Mouse (Mus musculus): ENCODE measurements around the gene Wrnip1. TPM values are rescaled to one million over a fixed set of nuclear protein-coding genes. Genes with fewer than 3 reads are reported as not detected.
A peak's percentile ranks its signal among the peaks of the same experiment; 100 is the strongest.
"Not testable (repeated sequence)": the region's sequence is repeated elsewhere in the genome, so short reads cannot be mapped to it uniquely, and the experiment has no call there.

The Wrnip1 gene
- polyA plus RNA-seq, 1 experiment from 2014 or later: 19.5 TPM

DNA sequence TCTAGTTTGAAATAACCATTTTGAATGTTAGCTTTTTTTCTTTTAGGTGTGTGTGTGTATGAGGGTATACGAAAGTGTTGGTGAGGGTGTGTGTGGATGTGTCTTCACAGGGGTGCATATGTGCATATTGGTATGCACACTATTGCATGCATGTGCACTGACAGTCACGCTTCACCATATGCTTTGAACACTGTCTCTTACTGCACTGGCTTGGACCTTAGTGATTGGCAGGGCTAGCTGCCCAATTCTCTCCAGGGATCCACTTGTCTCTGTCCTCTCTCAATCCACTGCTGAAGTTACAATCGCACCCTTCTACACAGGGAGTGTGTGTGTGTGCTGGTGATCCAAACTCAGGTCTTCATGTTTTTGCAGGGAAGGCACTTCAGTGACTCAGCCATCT is 39.5 kb downstream of the Wrnip1 start:
- H3K4me3 ChIP-seq: no peak overlapping the region
- 88% methylated on average over 3 of the region's 3 CpGs for WGBS
- no peaks in the 10 kb centered on the region for H3K36me3 ChIP-seq
- DNase-seq (ENCODE audit: low spot score): no peak
- H3K4me1 ChIP-seq: peaks cover 5% of the 10 kb centered on the region; the same call in 1 of the 2 replicates
- H3K27ac ChIP-seq (replicated peaks): no peak overlapping the region
- H3K27me3 ChIP-seq (ENCODE audit: low read depth, poor library complexity, severe bottlenecking): no peaks in the 10 kb centered on the region
- no peaks in the 10 kb centered on the region for H3K9me3 ChIP-seq (replicated peaks)

DNA sequence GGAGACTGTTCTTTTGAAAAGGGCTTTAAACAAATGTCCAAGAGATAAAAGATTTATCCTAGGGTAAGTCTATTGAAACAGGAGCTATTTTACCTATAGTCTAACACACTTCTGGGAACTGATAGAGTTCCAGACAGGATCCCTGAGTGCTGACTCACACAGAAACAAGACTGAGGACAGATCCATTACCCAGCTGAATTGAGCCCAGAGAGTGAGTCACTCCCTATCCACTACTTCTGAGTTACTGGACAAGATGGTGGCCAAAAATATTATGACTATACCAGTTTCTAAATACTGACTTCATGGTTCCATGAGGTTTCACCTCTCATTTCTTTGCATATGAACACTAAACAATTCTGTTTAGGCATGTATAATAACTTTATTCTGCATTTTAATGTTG is 44.4 kb downstream of the Wrnip1 start:
- no peaks in the 10 kb centered on the region for H3K9me3 ChIP-seq (replicated peaks)

DNA sequence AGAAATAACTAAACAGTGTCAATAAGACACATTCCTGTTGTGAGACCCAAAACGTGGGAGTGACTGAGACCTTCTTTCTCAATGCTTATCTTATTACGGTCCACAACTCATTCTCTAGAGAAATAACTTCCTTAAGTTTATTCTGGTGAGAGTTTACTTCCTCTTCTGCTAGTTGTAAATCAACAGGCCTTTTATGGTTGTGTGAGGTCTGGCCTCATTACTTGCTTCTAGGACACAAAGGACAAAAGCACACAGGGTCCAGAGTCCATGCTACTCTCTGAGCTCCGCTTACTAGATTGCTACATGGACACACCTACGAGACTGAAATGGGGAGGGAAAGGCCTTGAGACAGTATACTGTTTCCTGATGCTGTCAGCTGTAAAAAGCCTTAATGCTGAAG is 47.3 kb downstream of the Wrnip1 start:
- WGBS: 81% methylated on average over 4 of the region's 4 CpGs
- no peaks in the 10 kb centered on the region for H3K36me3 ChIP-seq
- H3K27ac ChIP-seq (replicated peaks): no peak overlapping the region
- peaks cover 29% of the 10 kb centered on the region for H3K27me3 ChIP-seq (ENCODE audit: low read depth, poor library complexity, severe bottlenecking)
- H3K4me3 ChIP-seq: no peak overlapping the region
- DNase-seq (ENCODE audit: low spot score): no peak
- peaks cover 17% of the 10 kb centered on the region for H3K4me1 ChIP-seq
- H3K9me3 ChIP-seq (replicated peaks): no peaks in the 10 kb centered on the region

More for the DNA sequence above, 44.4 kb downstream of the Wrnip1 start:
- Histone ChIP-seq H3K4me1 (peaks cover 9% of the 10 kb centered on the region; the same call in 1 of the 2 replicates), H3K36me3 (no peaks in the 10 kb centered on the region), H3K27me3 (ENCODE audit: low read depth, poor library complexity, severe bottlenecking) (peaks cover 29% of the 10 kb centered on the region), H3K4me3 (no peak overlapping the region), H3K27ac (replicated peaks) (no peak overlapping the region)
- DNase-seq (ENCODE audit: low spot score): no peak

DNA sequence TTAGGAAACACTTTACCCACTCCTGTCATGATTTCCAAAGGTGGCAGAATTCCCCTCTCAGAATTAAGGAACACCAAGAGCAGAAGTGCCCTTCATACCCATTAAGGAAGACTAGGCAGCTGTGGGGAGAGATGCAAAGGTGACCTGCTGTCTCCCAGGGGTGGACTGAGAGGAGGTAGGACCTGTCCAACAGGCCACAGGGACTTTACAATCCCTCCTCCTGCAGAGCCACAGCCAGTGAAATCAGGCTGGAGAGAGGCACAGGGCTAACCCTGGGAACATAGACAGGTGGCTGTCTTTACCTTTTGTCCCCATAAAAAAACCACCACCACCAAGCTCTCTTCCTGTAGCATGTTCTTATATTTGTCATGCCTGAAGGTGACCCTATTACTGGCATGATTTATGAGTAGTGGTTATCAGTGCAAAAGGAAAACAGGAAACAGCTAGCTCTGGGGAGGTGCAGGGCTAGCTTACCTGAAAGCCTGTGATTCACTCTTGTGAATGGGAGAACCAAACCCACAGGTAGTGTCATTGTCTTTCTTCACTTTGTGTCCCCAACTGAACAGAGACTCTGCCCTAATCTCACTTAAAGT is 47.8 kb downstream of the Wrnip1 start:
- Histone ChIP-seq H3K27ac (replicated peaks) (no peak overlapping the region), H3K36me3 (no peaks in the 10 kb centered on the region), H3K4me3 (no peak overlapping the region), H3K27me3 (ENCODE audit: low read depth, poor library complexity, severe bottlenecking) (peaks cover 33% of the 10 kb centered on the region), H3K9me3 (replicated peaks) (no peaks in the 10 kb centered on the region), H3K4me1 (peaks cover 17% of the 10 kb centered on the region)
- no peak for DNase-seq (ENCODE audit: low spot score)

DNA sequence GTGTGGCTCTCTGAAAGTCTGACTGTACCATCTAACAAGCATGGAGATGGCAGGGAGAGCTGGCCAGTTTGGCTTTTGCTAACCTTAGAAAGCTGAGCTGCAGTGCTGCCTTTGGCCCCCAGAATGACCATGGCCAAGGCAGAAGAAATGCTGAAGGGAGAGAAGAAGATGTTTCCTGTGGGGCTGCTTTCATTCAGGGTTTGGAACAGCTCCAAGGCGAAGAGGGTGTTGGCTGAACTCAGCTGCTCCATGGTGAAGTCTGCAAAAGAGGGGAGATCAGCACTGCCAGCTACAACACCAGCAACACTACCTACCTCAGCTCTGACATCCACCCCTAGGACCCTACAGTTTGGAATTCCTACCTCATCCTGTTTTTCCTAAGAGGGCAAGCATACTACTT is 48.3 kb downstream of the Wrnip1 start:
- no peaks in the 10 kb centered on the region for H3K9me3 ChIP-seq (replicated peaks)
- peaks cover 17% of the 10 kb centered on the region for H3K4me1 ChIP-seq
- no peaks in the 10 kb centered on the region for H3K36me3 ChIP-seq
- H3K4me3 ChIP-seq: no peak overlapping the region
- no peak overlapping the region for H3K27ac ChIP-seq (replicated peaks)
- peaks cover 38% of the 10 kb centered on the region for H3K27me3 ChIP-seq (ENCODE audit: low read depth, poor library complexity, severe bottlenecking)
- DNase-seq (ENCODE audit: low spot score): no peak
- 67% methylated on average over 1 of the region's 1 CpGs for WGBS

DNA sequence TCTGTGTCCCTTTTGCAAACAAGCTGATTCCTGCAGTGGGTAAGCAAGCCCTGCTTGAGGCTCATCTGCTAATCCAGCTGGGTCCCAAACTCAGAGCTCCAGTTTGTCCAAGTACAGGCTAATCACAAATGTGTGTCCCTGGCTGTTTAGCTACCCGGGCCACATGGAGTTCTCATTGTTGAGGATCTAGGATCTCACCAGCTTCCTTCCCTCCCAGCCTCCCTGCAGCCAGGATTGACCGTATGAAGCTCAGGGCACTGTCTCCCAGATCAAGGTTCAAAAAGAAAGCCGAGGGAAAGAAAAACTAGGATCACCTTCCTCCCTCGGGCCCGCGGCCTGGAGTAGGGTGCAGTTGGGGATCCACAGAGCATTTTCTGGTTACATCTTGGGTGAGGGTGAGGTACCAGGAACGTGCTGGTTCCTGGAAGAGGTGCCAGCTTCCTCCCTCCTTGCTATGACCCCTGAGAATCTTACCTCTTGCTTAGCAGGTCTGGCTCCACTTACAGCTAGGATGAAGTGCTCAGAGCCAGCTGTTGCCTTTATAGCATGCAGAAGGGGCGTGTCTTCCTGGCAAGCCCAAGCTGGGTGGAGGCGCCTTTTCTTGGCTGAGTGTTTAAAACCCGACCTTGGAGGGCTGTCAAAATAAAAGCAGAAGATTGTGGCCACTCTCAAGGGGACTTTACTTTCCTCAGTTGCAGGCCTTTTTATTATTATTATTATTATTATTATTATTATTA is 49.0 kb downstream of the Wrnip1 start, which contains the start of gene Serpinb1a:
Gene Serpinb1a (minus strand): TSS at position 518 of the 737 bp plus-strand sequence.
- H3K36me3 ChIP-seq: no peaks in the 10 kb centered on the region
- no peak for DNase-seq (ENCODE audit: low spot score)
- H3K9me3 ChIP-seq (replicated peaks): no peaks in the 10 kb centered on the region
- H3K4me3 ChIP-seq: no peak within 1 kb of the TSS
- H3K27me3 ChIP-seq (ENCODE audit: low read depth, poor library complexity, severe bottlenecking): peaks cover 45% of the 10 kb centered on the region
- 69% methylated on average over 10 of the region's 10 CpGs for WGBS
- H3K27ac ChIP-seq (replicated peaks): no peak within 1 kb of the TSS
- H3K4me1 ChIP-seq: peaks cover 17% of the 10 kb centered on the region

DNA sequence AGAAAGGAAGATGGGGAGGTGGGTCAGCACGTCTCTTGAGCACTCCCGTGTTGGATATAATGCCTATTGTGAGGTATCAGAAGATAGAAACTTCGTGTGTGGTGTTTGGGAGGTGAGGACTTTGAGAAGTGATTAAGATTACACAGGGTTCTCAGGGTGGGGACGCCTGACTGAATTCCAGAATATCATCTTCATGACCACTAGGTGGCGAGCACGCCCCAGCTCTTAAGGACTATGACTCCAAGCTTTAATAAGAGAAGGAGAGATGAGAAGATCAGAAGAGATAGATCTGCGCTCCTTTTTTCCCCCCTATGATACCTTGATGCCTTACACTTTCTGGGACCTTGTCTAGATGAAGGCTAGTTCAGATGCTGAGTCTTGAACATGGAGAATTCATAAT is 50.1 kb downstream of the Wrnip1 start:
- Histone ChIP-seq H3K27me3 (ENCODE audit: low read depth, poor library complexity, severe bottlenecking) (peaks cover 56% of the 10 kb centered on the region), H3K4me1 (peaks cover 17% of the 10 kb centered on the region), H3K27ac (replicated peaks) (no peak overlapping the region), H3K36me3 (no peaks in the 10 kb centered on the region), H3K9me3 (replicated peaks) (no peaks in the 10 kb centered on the region), H3K4me3 (no peak overlapping the region)
- DNase-seq (ENCODE audit: low spot score): peak; percentile 34
- 10% methylated on average over 7 of the region's 7 CpGs for WGBS

DNA sequence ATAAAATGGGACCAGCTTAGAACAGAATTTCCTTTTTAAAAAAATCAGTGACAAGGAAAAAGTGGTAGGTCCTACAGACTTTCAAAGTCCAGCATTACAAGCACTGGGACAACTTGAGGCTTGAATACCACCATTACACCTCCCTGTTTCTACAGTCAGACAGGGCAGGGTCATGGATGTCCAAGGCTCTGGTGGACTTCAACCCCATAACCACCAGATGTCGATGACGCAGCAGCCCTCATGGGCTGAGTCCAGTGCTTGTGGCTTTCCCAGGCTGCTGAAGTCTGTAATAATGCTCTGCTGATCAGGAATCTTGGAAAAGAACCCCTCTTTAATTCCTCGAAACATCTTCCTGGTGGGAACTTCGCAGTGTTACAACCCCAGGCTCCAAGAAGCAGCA is 50.7 kb downstream of the Wrnip1 start:
- peaks cover 17% of the 10 kb centered on the region for H3K4me1 ChIP-seq
- no peak overlapping the region; the same call in 1 of the 2 replicates for H3K27ac ChIP-seq (replicated peaks)
- H3K9me3 ChIP-seq (replicated peaks): no peaks in the 10 kb centered on the region
- DNase-seq (ENCODE audit: low spot score): no peak
- no peak overlapping the region for H3K4me3 ChIP-seq
- H3K27me3 ChIP-seq (ENCODE audit: low read depth, poor library complexity, severe bottlenecking): peaks cover 61% of the 10 kb centered on the region
- H3K36me3 ChIP-seq: no peaks in the 10 kb centered on the region
- 85% methylated on average over 4 of the region's 4 CpGs for WGBS

DNA sequence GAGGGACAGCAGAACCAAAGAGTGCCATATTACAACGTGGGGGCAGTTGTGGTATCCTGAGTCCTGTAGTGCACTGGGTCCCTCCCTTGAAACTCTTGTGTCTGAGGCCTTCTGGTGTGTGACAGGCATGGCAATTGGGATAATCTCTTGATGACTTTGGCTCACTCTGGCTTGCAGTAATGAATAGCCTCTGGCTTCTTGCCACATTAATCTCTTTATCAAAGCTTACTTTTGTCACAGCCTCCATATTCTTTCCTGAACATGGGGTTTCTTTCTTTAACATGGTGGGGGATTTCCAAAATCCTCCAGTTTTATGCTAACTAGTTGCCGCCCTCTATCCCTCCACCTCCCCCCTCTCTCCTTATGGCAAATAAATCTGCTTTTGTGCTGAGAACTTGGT is 51.2 kb downstream of the Wrnip1 start:
- no peak overlapping the region for H3K27ac ChIP-seq (replicated peaks)

DNA sequence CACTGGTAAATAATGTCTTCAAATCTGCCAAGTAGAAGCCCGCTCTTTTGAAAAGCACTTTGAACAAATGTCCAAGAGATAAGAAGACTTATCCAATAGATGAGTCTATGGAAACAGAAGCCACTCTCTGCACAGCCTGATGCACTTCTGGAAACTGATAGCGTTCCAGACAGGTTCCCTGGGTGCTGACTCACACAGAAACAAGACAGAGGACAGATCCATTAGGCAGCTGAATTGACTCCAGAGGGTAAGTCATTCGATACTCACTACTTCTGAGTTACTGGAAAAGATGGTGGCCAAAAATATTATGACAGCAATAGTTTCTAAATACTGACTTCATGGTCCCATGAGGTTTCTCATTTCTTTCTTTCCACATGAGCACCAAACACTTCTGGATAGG is 59.0 kb downstream of the Wrnip1 start:
- H3K27ac ChIP-seq (replicated peaks): no peak overlapping the region
- 81% methylated on average over 3 of the region's 3 CpGs for WGBS
- H3K36me3 ChIP-seq: no peaks in the 10 kb centered on the region
- H3K4me3 ChIP-seq: no peak overlapping the region
- H3K9me3 ChIP-seq (replicated peaks): no peaks in the 10 kb centered on the region
- no peaks in the 10 kb centered on the region for H3K4me1 ChIP-seq
- DNase-seq (ENCODE audit: low spot score): no peak
- peaks cover 74% of the 10 kb centered on the region for H3K27me3 ChIP-seq (ENCODE audit: low read depth, poor library complexity, severe bottlenecking)

More for the DNA sequence above, 51.2 kb downstream of the Wrnip1 start:
- Histone ChIP-seq H3K4me3 (no peak overlapping the region), H3K27me3 (ENCODE audit: low read depth, poor library complexity, severe bottlenecking) (peaks cover 64% of the 10 kb centered on the region), H3K9me3 (replicated peaks) (no peaks in the 10 kb centered on the region), H3K4me1 (peaks cover 17% of the 10 kb centered on the region), H3K36me3 (no peaks in the 10 kb centered on the region)
- WGBS: 43% methylated on average over 2 of the region's 2 CpGs
- DNase-seq (ENCODE audit: low spot score): peak; percentile 42

DNA sequence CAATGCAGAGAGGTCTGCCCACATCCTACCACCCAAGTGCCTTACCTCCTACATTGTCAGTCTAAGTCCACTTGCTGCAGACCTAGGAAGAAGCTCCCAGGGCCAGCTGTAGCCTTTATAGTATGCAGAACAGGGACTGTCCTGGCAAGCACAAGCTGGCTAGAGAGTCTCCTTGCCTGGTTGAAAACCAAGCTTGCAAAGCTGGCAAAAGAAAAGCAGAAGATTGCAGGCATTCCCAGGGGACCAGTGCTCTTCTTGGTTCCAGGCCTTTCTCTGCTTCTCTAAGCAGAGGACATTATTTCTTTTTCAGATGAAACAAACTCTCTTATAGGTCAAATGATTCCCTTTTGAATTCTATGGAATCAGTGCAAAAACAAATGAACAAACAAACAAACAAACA is 61.6 kb downstream of the Wrnip1 start:
- Histone ChIP-seq H3K4me1 (peaks cover 8% of the 10 kb centered on the region), H3K9me3 (replicated peaks) (no peaks in the 10 kb centered on the region), H3K27ac (replicated peaks) (no peak overlapping the region), H3K36me3 (no peaks in the 10 kb centered on the region), H3K4me3 (no peak overlapping the region), H3K27me3 (ENCODE audit: low read depth, poor library complexity, severe bottlenecking) (peaks cover 59% of the 10 kb centered on the region)
- no peak for DNase-seq (ENCODE audit: low spot score)

DNA sequence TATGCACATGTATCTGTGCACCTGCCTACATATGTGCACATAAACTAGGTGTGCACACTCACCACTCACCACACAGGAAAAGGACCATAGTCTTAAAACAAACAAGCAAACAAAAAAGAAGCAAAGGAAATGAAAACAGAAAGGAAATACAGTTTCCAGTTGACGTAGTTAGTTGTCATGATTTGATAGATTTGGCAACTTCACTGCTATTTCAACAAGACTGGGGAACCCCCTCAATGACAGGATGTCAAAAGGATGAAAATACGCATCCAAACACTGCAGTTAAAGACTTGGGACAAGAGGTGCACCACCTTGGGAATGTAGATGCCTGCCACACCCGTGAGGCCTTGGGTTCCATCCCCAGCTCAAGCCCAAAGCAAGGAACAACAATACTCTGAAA is 62.7 kb downstream of the Wrnip1 start:
- not testable (repeated sequence) for H3K4me3 ChIP-seq; H3K4me1 ChIP-seq; H3K36me3 ChIP-seq; H3K27ac ChIP-seq (replicated peaks); H3K9me3 ChIP-seq (replicated peaks); DNase-seq (ENCODE audit: low spot score)
- H3K27me3 ChIP-seq (ENCODE audit: low read depth, poor library complexity, severe bottlenecking): peaks cover 67% of the 10 kb centered on the region
- 91% methylated on average over 3 of the region's 3 CpGs for WGBS

DNA sequence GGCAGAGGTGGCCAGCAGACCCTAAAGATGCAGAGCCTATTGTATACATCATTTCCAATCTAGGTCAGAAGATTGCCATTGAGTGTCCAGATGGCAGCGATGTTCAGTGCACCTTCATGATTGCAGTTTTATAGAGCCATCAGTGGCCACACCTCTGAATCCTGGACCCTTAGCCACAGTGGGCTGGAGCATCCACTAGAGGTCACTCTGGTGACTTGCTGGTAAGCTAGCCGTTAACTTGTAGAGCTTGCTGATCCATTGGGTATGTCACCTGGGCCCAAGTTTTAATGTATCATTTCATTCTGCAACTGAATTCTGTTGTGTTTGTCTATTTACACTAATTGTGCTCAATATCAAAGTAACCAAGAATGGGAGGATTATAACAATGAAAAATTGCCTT is 63.8 kb downstream of the Wrnip1 start:
- Histone ChIP-seq H3K36me3 (no peaks in the 10 kb centered on the region), H3K27ac (replicated peaks) (no peak overlapping the region), H3K27me3 (ENCODE audit: low read depth, poor library complexity, severe bottlenecking) (peaks cover 65% of the 10 kb centered on the region), H3K4me3 (no peak overlapping the region), H3K4me1 (peaks cover 8% of the 10 kb centered on the region), H3K9me3 (replicated peaks) (no peaks in the 10 kb centered on the region; the same call in 1 of the 2 replicates)
- DNase-seq (ENCODE audit: low spot score): no peak
- WGBS: 75% methylated on average over 2 of the region's 2 CpGs
